In genomic region chr19:43530197-43530770, GRCm38 (mm10) we compare ENCODE assay signal across 1 mouse cellular context.
TF ChIP-seq lines count a peak whose summit lies in the region.

No protein-coding gene starts in this region.

TF ChIP-seq in CH12.LX, 34 proteins besides CTCF, POLR2A, EP300 and RAD21 (continued from another document):
- no peak for TF ChIP-seq USF1 (IDR thresholded peaks at IDR 0.05; ENCODE audit: low read depth, low read length)
- no peak; the same call in 1 of the 2 replicates for TF ChIP-seq ETS1 (conservative IDR thresholded peaks at IDR 0.05; ENCODE audit: low read depth, low read length)
- TF ChIP-seq ZNF384 (IDR thresholded peaks at IDR 0.05; ENCODE audit: low read depth, low read length), result peak; percentile 71
- no peak for TF ChIP-seq USF2 (conservative IDR thresholded peaks at IDR 0.05; ENCODE audit: low read depth, low read length)
- TF ChIP-seq TCF12 (IDR thresholded peaks at IDR 0.05; ENCODE audit: low read depth, low read length), result no peak
- no peak for TF ChIP-seq IRF4 (IDR thresholded peaks at IDR 0.05; ENCODE audit: low read depth, low read length)
